34 mouse cellular contexts compared by ENCODE assay signal in the genomic region with DNA sequence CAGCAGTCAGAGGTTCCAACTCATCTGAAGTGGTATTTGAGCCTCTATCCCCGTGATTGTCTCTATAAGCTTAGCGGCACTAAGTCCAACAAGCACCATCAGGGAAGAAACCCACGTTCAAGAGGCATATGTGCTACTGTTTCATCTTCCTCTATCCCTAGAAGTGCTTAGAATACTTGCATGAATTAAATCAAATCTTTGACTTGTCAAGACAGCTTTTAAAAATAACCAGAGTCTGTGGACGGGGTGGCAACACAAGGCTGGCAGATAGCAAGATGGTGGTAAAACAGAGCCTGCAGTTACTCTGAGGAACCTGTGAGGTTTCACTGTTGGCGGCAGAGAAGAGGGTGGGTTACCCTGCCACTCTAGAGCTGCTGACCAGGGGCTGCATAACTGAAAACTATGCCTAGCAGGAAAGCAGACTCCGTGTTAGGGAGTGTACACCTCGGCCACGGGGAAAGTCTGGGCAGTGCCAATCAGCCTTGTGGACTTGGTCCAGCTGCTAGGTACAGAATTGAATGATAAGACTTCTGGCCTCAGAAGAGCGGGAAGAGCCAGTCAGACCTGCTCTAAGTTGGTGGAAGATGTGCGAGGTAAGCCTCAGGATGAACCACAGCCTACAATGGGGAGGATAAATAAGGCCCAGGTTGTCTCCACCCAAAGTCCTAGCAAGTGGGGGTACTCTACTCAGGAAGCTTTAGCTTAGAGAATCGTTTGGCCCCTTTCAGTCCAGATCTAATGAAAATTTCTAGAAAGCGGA. TPM values are rescaled to one million over a fixed set of nuclear protein-coding genes. Genes with fewer than 3 reads are reported as not detected.
A peak's percentile ranks its signal among the peaks of the same experiment; 100 is the strongest.
DNase-seq lines count a peak whose midpoint lies in the region; ATAC-seq and TF ChIP-seq lines count a peak whose summit lies in the region.
"Had no signal": no experiment of that assay in that cellular context is flagged by ENCODE, and none has a peak within 500 bp of the region (broad histone marks: within the 10 kb centered on the region; RNA-seq: fewer than 3 reads in every experiment).

No protein-coding gene starts in this region.

- H3K9ac ChIP-seq in neural tube, embryonic 15.5 days (replicated peaks), result no peak overlapping the region
- H3K9ac ChIP-seq: embryonic facial prominence, embryonic 15.5 days; heart, embryonic 12.5 days; intestine, embryonic 15.5 days; lung, embryonic 14.5 days; midbrain, embryonic 12.5 days had no signal

- no peaks in the 10 kb centered on the region for H3K27me3 ChIP-seq in G1E (ENCODE audit: insufficient read depth, low read length)
- H3K27me3 ChIP-seq in neural tube, embryonic 15.5 days (replicated peaks), result no peaks in the 10 kb centered on the region
- H3K27me3 ChIP-seq: embryonic facial prominence, embryonic 15.5 days; heart, embryonic 12.5 days; intestine, embryonic 15.5 days; midbrain, embryonic 12.5 days had no signal

- no peaks in the 10 kb centered on the region for H3K9me3 ChIP-seq in G1E (replicated peaks)
- no peaks in the 10 kb centered on the region for H3K9me3 ChIP-seq in neural tube, embryonic 15.5 days (replicated peaks)
- H3K9me3 ChIP-seq: embryonic facial prominence, embryonic 15.5 days; forebrain, embryonic 10.5 days; heart, embryonic 12.5 days; hindbrain, embryonic 10.5 days; intestine, embryonic 15.5 days; midbrain, embryonic 12.5 days had no signal

- intact Hi-C loops in left cerebral cortex, postnatal 25 days (cut with DNase I), result loop anchor here (5.0 kb wide), 1 partner anchor 51 kb away; no protein-coding TSS in a partner anchor

- no peak for TF ChIP-seq CTCF in G1E (IDR thresholded peaks at IDR 0.05; ENCODE audit: low read depth, low read length)

- peaks cover 10% of the 10 kb centered on the region for H3K36me3 ChIP-seq in G1E (replicated peaks)
- H3K36me3 ChIP-seq in neural tube, embryonic 15.5 days, result no peaks in the 10 kb centered on the region
- H3K36me3 ChIP-seq: embryonic facial prominence, embryonic 15.5 days; forebrain, embryonic 10.5 days; heart, embryonic 12.5 days; hindbrain, embryonic 10.5 days; intestine, embryonic 15.5 days; midbrain, embryonic 12.5 days had no signal

- no peak overlapping the region for H3K4me2 ChIP-seq in neural tube, embryonic 15.5 days
- H3K4me2 ChIP-seq: embryonic facial prominence, embryonic 15.5 days; heart, embryonic 12.5 days; intestine, embryonic 15.5 days; lung, embryonic 14.5 days; midbrain, embryonic 12.5 days had no signal

- H3K27ac ChIP-seq in neural tube, embryonic 15.5 days (replicated peaks), result no peak overlapping the region
- H3K27ac ChIP-seq: embryonic facial prominence, embryonic 15.5 days; forebrain, embryonic 10.5 days; hindbrain, embryonic 10.5 days; intestine, embryonic 15.5 days; midbrain, embryonic 12.5 days had no signal

- H3K4me3 ChIP-seq in G1E (ENCODE audit: low read depth, low read length), result peak overlapping the region; percentile 44; the same call in 1 of the 2 replicates
- no peak overlapping the region for H3K4me3 ChIP-seq in neural tube, embryonic 15.5 days (replicated peaks)
- H3K4me3 ChIP-seq: embryonic facial prominence, embryonic 15.5 days; forebrain, embryonic 10.5 days; heart, embryonic 12.5 days; hindbrain, embryonic 10.5 days; intestine, embryonic 15.5 days; midbrain, embryonic 12.5 days had no signal

- H3K4me1 ChIP-seq in G1E (ENCODE audit: insufficient read depth, low read depth, low read length), result peaks cover 97% of the 10 kb centered on the region
- peaks cover 18% of the 10 kb centered on the region for H3K4me1 ChIP-seq in neural tube, embryonic 15.5 days
- H3K4me1 ChIP-seq: intestine, embryonic 15.5 days had no signal

- WGBS in neural tube, embryonic 15.5 days, result 89% methylated on average over 12 of the region's 12 CpGs

- DNase-seq in frontal cortex, postnatal 36 days (ENCODE audit: low spot score in 2 of 2), result peak; percentile 24 to 66
- no peak for DNase-seq in frontal cortex, postnatal 25 days (ENCODE audit: low spot score in 2 of 2)
- DNase-seq in left cerebral cortex, postnatal 25 days (ENCODE audit: low spot score in 2 of 2), result peak; percentile 23 to 85
- no peak for DNase-seq in left cerebral cortex, adult 9 months (ENCODE audit: low spot score in 2 of 2)
- DNase-seq in G1E (ENCODE audit: low spot score), result peak; percentile 71
- peak; percentile 69 for DNase-seq in brain, adult 2 months (ENCODE audit: low read depth, low spot score)
- DNase-seq in adrenal gland, postnatal 14 days, result no peak
- DNase-seq: adrenal gland, adult 8-10 months; cerebellum, adult 8-10 months; cerebellum, postnatal 36 days; gastrocnemius, postnatal 25 days; heart, adult 18-20 months; heart, postnatal 10 days; kidney, adult 9 months; kidney, postnatal 36 days; lung, embryonic 14.5 days; thymus, adult 2 months had no signal

- ATAC-seq in G1E (ENCODE audit: extremely low read depth, insufficient number of reproducible peaks, low FRiP score, poor library complexity, severe bottlenecking), result peak; percentile 62
- ATAC-seq in neural tube, embryonic 15.5 days (ENCODE audit: low FRiP score), result no peak
- ATAC-seq: activated CD4-positive, CD25-positive, alpha-beta regulatory T cell, adult 4 months; hindbrain, embryonic 16.5 days; intestine, embryonic 15.5 days had no signal

RNA-seq across cellular contexts. Expression of a gene that starts 8.0 kb away (rescaled TPM):
- total RNA-seq in left cerebral cortex, postnatal 25 days (2021), result under 1 TPM in 1 of 2 experiments, not detected in 1; 0.23 TPM
- total RNA-seq in G1E (2014; fragmentation: Nextera tagmentation) (393 and 534 TPM in 2 replicates), G1E (2017) (60.3 and 62.5 TPM in 2 replicates)
- 5.2 and 5.9 TPM in 2 replicates for polyA plus RNA-seq in G1E (2012)
- polyA plus RNA-seq in neural tube, embryonic 15.5 days (2015; fragmentation: Nextera tagmentation; extraction: Ambion mirVana), result not detected in 2 replicates
- total RNA-seq in adrenal gland, postnatal 14 days (2021), result not detected in 2 replicates
- total RNA-seq: adrenal gland, adult 8-10 months; ES-E14; gastrocnemius, postnatal 25 days; heart, adult 18-20 months; heart, postnatal 10 days; liver, adult 2 months; megakaryocyte, adult 5-6 weeks; monocyte, adult 5-6 weeks had no signal
- polyA plus RNA-seq: activated CD4-positive, CD25-positive, alpha-beta regulatory T cell, adult 4 months; forebrain, embryonic 10.5 days; heart, embryonic 12.5 days; hindbrain, embryonic 16.5 days; intestine, embryonic 15.5 days; limb, embryonic 11.5 days; liver, adult 2 months; lung, embryonic 14.5 days; midbrain, embryonic 12.5 days; stomach, embryonic 16.5 days had no signal

RNA-seq across cellular contexts. Expression of a gene that starts 58.2 kb away (rescaled TPM):
- total RNA-seq in left cerebral cortex, postnatal 25 days (2021), result 100 to 1,000 TPM; 698 to 767 TPM
- total RNA-seq in G1E (2014; fragmentation: Nextera tagmentation) (350 and 399 TPM in 2 replicates), G1E (2017) (977 and 998 TPM in 2 replicates)
- polyA plus RNA-seq in G1E (2012), result 153 and 174 TPM in 2 replicates
- 141 and 148 TPM in 2 replicates for polyA plus RNA-seq in neural tube, embryonic 15.5 days (2015; fragmentation: Nextera tagmentation; extraction: Ambion mirVana)
- 73.3 and 74.6 TPM in 2 replicates for total RNA-seq in adrenal gland, postnatal 14 days (2021)

RNA-seq across cellular contexts. Expression of a gene that starts 58.2 kb away (rescaled TPM):
- total RNA-seq in left cerebral cortex, postnatal 25 days (2021), result under 1 TPM; 0.09 to 0.37 TPM
- not detected in 2 replicates for total RNA-seq in G1E (2014; fragmentation: Nextera tagmentation)
- not detected in 2 replicates for total RNA-seq in G1E (2017)
- not detected in 2 replicates for polyA plus RNA-seq in G1E (2012)
- polyA plus RNA-seq in neural tube, embryonic 15.5 days (2015; fragmentation: Nextera tagmentation; extraction: Ambion mirVana), result not detected in 2 replicates
- total RNA-seq in adrenal gland, postnatal 14 days (2021), result 0.79 and 1.1 TPM in 2 replicates
- total RNA-seq: adrenal gland, adult 8-10 months; ES-E14; layer of hippocampus, postnatal 14 days; liver, adult 2 months; megakaryocyte, adult 5-6 weeks; monocyte, adult 5-6 weeks had no signal
- polyA plus RNA-seq: activated CD4-positive, CD25-positive, alpha-beta regulatory T cell, adult 4 months; embryonic facial prominence, embryonic 15.5 days; forebrain, embryonic 10.5 days; hindbrain, embryonic 10.5 days; hindbrain, embryonic 16.5 days; limb, embryonic 11.5 days; liver, adult 2 months; lung, embryonic 14.5 days; midbrain, embryonic 12.5 days; stomach, embryonic 16.5 days; thymus, adult 2 months; urinary bladder, adult 2 months had no signal

Comparison
In these comparisons a context has a peak if more than half of its experiments do, and no peak if none do; other contexts are left out.
1. DNase-seq: peak in frontal cortex, postnatal 36 days (2 of 2), left cerebral cortex, postnatal 25 days (2 of 2), G1E (single experiment) and brain, adult 2 months (single experiment); none in frontal cortex, postnatal 25 days (0 of 2), left cerebral cortex, adult 9 months (0 of 2) and adrenal gland, postnatal 14 days (single experiment).
2. RNA of a gene that starts 8.0 kb away (total RNA-seq): 60.3 to 534 TPM in G1E; 0.23 TPM in left cerebral cortex, postnatal 25 days and not detected in adrenal gland, postnatal 14 days; every median in the first group is over 10 times any median in the second.